Mouse (Mus musculus) Muller cell, postnatal 12 days (primary cell): Measurements from ENCODE around the gene Timm8b.

Source experiments
- DNase-seq: peaks from one replicate; pipeline ENCODE4 v3.0.0-alpha.2; 2015; ENCODE audit errors: inconsistent ontology term

The Timm8b gene

DNA sequence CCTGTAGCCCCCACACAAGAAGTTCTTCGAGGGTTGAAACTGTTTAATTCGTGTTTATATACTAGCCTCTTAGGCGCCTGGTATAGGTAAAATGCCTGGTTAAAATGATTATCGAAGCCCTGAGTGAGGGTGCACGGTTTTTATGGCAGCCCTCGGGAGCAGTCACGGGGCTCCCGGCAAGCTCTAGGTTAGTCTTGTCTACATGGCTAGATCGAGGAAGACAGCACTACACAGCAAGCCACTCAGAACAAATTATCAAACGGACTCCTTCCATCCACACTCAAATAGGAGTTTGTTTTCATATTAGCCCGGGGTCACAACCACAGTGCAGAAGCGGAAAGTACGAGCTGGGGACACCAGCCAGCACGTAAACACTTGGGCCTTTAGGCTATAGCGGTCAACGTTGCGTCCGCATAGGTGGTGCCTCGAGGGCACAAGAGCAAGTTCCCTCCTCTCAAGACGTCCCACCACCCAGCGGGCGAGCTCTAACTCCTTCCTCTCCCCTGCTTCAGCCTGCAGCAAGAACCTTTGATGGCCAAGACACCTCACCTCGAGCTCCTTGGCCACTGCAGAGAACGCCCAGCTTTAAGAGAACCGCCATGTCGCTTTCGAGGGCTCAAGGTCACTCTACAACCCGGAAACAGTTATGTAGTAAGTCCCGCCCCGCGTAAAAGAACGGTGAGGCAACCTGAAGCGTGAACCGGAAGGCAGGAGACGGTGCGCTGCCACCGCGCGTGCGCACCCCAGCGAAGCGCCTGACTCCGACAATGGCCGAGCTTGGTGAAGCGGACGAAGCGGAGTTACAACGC, at the start of gene Timm8b, which contains the start of gene Sdhd:
Timm8b (plus strand) TSS at position 722 of the 809 bp plus-strand sequence.
Sdhd (minus strand) TSS at position 624 of the 809 bp plus-strand sequence.
- DNase-seq: peak; percentile 94

DNA sequence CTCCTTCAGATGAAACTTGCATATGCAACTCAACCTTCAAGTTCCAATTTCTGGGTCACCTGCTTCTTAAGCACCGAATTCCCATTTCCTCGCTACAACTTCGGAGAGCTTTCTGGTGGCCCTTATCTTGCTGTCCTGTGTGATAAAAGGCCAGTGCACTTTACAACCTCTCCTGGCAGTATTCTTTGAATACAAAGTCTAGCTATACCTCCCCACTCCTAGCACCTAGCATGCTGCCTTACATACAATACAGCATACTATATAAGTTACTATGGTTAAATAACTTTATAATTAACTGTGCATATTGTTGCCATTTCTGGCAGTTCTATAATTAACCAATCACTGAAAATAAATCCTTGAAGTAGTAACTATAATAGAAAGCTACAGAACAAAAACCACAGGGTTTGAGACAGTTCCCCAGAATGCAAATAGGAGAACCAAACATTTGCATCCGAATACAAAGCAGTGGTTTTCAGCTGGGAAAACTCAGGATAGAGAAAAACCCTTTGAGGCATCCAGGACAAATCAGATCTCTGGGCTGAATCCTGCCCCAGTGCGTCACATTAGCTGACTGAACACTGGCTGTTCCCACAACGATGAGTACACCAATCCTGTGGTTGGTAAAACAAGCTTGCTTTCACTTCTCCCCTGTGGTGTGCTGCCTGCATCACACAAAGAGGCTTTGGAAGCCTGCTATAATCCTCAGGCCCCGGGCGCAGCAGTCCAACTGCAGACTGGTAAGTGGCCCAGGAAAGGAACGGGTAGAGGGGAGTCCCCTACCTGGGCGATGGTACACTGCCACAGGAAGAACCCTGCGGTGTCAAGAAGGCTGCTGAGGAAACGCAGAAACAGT, 49.2 kb upstream of the Timm8b start, which contains the start of gene Il18:
Il18 (plus strand) TSS at position 587 of the 853 bp plus-strand sequence.
- DNase-seq: peak; percentile 88

DNA sequence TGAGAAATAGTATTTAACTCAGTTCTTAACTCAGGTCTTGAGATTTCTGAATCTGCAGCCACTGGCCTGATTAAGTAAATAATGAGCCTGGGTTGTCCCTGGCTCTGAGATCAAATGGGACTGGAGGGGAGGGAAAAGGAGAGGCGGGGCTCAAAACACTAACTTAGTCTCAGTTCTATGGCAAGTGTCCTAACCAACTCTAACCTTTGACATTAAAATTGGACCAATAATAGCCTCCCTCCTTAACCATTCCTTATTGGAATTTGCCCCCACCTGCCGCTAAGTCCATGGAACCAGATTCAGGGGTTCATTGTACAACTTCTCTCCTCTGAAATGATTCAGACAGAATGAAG, 48.6 kb upstream of the Timm8b start, which contains the start of gene Bco2:
Bco2 (minus strand) TSS at position 88 of the 353 bp plus-strand sequence.
- no peak for DNase-seq

DNA sequence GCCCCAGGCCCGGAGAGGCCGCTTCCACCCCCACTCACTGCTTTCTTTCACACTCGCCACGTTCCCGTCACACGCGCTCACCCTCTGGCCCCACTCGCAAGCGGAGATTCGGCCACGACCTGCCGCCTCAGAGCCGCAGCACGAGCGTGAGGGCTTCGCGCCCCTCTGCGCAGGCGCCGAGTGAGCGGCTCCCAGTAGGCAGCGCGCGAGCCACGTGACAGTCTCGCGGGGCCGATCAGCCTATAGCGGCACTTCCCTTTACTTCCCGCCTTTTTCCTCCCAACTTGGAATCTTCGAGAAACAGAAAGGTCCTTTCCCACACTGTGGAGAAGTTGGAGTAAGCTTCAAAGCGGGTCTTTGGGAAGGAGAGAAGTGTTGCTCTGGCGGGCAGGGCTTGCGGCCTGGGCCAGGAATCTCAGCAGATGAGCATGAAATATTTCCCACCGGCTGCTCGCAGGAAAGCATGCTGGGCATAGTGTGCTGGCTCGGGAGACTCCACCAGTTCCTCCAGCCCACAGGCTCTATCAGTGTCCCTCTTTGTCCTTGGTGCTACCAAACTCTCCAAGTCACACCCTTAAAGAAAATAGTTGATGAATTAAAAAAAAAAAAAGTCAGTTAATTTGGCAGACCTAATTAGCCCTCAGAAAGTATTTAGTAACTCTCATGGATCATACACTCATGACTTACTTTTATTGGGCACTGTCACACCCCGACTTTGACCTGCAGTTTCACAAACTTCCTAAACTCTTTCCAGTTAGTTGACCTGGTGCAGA, 42.4 kb upstream of the Timm8b start, which contains the start of gene Tex12:
Tex12 (minus strand) TSS at position 181 of the 773 bp plus-strand sequence.
- DNase-seq: no peak

DNA sequence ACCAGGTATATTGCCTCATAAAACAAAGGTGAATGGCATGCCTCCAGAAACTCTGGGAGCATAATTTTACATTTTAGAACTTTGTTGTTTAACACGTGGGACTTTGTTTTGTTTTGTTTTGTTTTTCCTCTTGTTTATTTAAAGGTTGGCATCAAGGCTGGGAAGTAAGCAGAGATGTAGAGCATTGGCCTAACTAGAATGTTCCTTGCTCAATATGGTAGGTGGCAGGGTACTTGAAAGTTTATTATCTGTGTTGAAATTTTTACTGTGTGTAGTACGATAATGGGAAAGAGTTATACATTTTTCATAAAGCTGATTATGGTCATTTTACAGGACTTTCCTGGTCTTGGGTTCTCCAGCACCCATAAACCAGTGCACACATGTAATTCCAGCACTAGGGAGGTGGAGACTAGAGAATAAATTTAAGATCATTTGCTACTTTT, 41.8 kb upstream of the Timm8b start:
- DNase-seq: no peak

DNA sequence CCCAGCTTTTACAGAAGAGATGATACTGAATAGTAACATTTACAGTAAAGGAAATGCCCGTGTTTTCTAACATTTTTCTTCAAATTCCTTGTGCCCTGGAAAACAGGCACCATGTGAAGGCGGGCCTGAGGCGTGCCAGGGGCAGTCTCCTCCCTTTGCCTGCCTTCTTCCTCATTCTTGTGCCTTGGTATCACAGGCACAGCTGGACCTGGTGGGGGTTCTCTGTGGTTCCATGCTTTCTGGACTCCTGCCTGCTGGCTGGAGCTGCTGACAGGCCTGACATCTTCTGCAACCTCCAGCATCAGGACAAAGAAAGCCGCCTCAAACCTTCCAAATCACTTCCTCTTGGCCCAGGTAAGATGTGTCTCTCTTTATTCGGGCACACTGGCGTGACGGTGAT, 38.5 kb upstream of the Timm8b start:
- DNase-seq: peak; percentile 48

DNA sequence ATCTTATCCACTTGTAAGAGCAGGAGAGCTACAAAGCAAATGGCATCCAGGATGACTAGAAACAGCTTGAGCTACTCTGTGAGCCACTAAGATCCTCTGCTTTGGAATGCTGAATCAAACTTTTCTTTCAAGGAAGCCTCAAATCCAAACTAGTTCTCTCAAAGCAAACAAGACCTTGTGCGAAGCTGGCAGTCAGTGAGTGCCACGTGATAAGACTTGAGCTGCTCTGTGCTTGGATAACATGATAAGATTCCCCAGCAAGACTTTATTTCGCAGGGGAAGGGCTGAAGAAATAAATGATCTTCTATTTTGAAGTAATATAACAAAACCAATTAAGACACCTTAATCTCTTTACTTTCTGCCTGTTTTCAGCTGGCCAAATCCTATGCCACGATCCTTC, 37.8 kb upstream of the Timm8b start:
- no peak for DNase-seq

DNA sequence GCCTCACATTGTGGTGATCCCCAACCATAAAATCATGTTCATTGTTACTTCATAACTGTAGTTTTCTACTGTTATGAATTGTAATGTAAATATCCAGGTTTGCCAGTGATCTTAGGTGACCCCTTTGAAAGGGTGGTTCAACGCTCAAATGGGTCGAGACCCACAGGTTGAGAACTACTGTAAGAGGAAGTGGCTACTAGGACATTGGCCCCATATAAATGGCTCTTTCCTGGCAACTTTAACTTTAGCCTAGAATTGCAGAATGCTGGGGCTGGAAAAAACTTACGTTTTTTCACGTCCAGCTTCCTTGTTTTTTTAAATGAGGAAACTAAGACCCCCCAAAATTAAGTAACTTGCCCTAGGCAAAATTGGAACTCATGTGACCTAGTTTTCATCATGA, 36.3 kb upstream of the Timm8b start:
- DNase-seq: no peak

DNA sequence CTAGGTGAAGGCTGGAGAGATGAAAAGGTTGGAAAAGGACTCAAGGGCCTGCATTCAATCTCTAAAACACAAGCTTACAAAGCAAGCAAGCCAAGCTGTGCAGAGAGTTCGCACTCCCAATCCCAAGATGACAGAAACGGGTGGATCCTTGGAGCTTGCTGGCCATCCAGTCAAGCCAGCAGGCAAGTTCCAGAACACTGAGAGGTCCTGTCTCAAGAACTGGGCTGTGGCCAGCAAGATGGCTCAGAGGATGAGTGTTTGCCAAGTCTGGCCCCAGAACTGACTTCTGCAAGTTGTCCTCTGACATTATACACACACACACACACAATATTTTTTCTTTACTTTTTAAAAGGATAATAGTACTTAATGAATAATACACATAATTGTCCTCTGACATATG, 35.8 kb upstream of the Timm8b start:
- no peak for DNase-seq

DNA sequence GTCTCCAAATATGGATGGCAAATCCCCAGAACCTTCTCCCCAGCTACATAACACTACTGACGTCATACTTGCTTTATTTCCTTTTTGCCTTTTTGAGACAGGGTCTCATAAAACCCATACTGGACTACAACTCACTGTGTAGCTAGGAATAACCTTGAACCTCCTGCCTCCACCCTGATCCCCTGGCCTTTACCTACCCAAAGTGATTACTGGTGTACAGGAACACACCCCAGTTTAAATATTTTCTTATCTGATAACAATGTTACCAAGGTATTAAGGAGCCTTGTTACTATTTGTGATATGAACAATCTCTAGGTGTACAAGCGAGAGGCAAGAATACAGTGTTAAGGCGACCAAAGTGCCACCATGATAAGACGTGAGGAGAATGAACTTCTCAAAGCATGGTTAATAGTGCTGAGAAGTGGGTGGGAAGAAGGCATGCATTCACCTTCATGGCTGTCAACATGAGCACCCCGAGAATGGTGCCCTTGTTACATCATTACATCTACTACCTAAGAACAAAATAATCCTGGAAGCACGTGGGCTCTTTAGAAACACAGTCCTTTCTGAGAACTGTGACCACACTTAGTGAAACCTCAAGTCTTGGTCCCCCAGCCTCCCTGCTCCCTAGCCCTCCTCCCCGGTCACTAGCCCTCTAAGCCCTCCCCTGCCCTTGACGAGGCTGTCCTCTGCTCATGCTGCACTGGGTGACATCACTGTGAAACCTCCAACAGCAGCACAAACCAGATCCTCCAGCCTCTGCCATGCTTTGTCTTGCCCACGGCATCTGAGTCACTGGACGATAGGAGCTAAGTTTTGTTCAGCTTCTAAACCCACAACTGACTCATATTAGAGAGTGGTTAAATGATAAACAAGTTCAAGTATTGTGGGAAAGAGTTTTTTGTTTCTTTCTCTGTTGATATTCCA, 33.8 kb upstream of the Timm8b start:
- DNase-seq: peak; percentile 72

DNA sequence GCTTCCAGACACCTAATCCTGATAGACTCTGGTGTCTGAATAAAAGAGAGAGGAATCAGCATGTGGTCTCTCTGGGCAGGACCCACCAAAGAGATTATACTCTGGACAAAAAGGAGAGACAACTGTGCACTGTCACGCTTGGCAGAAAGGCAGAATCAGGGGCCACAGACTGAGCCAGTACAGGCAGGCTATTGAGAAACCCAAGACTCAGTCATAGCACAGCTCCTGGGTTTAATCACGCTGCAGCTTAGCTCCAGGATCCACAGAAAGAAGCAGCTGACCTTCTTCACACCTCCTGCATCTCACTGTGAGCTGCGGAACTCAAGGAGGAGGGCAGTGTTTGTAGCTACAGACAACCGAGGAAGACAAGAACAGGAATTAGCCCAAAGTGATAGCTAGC, 23.3 kb upstream of the Timm8b start:
- DNase-seq: no peak

DNA sequence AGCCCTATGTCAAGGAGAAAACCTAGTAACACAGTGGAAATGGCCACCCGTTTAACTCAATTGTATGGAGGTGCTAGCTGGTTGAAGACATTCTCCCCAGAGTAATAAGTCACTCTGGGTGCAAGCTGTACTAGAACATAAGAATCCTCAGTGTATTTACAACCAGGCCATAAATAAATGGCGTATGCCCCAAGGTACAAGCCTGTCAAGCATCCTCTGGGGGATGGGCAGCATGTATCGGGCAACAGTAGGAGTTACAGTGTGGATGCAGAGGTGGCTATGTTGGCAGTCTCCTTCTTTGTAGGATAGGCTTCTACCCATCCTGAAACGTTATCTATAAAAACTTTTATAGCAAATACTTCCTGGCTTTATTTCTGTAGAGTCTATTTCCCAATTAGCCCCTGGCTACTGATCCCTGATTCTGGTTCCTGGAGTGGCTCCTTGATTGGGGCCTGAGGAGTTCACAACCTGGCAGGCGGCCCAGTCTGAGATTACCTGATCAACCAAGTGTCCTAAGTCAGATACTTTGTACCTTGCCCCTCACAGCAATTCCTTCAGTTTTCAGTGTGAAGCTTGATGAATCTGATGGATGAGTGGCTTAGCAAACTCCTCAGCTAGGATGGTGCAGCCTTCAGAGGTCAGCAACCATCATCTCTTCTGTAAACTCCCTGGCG, 18.4 kb upstream of the Timm8b start:
- no peak for DNase-seq

DNA sequence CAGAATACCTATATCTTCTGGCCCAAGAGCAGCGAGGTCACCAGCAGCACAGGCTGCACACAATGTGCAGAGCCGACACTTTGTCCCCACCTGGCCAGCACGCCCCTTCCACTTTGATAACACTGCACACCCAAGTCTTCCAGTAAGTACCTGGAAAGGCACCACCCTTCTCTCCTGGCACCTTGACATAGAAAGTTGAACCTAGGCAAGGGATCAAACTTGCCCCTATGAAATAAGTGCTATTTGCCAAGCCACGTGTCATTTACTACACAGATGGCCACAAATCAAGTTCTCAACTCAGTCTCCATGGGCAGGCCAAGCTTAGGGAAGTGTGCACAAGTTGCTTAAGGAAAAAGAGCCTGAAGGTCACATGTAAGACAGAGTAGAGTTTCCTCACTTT, 16.8 kb upstream of the Timm8b start:
- no peak for DNase-seq

DNA sequence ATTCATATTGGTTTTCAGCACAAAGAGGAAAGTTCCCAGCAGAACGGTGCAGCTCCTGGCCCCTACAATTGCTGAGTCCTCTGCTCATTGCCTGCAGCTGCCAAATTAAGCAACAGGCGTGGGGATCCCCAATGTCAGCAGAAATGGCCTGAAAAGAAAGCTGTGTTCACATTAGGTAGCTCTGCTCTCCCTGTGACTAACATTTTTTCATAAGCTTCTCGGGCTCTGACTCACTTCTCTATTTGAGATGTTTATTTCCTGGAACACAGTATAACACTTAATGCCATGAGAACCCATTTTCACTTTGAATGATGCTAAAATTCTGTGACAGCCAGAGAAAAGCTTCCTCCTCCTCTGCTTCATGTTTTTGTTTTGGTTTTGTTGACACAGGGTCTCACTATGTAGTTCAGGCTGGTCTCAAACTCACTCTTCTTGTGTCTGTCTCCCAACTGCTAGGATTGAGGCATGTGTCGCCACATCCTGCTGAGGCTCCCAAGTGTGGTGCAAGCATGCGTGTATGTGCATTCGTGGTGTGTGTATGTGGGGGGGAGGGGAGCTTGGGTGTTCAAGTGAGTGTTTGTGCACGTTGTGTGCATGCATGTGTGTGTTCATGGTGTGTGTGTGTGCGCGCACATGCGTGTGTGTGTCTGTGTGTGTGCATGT, 12.7 kb upstream of the Timm8b start:
- DNase-seq: peak; percentile 78

DNA sequence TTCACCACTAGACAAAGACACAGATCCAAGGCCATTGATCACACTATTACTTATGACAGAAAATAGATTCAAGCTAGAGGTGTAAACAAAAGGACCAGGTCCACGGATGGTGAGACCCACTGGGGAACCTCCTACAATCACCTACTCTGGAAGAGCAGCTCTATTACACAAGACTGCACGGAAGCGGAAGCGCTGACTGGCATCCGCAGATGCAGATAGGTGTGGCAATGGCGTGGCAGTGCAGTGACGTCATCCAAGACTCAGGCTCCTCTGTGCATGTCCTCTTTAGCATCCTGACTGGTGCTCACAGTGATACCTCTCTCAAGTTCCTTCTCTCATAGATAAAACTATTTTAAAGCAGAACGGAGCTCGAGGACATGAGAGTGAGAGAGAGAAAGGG, 10.8 kb upstream of the Timm8b start:
- DNase-seq: no peak

DNA sequence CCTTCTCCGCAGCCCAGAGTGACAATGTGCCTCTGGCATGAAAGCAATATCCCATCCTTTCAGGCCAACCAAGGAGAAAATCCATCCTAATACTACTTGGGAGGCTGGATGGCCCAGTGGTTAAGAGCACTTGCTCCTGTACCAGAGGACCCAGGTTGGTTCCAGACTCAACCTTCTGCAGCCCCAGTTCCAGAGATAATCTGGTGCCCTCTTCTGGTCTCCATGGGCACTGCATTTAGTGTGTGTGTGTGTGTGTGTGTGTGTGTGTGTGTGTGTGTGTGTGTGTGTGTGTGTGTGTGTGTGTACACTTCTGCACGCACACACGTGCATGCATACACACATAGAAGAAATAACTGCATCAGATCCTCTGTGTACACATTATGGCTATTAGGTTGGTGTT, 10.2 kb upstream of the Timm8b start:
- DNase-seq: no peak

DNA sequence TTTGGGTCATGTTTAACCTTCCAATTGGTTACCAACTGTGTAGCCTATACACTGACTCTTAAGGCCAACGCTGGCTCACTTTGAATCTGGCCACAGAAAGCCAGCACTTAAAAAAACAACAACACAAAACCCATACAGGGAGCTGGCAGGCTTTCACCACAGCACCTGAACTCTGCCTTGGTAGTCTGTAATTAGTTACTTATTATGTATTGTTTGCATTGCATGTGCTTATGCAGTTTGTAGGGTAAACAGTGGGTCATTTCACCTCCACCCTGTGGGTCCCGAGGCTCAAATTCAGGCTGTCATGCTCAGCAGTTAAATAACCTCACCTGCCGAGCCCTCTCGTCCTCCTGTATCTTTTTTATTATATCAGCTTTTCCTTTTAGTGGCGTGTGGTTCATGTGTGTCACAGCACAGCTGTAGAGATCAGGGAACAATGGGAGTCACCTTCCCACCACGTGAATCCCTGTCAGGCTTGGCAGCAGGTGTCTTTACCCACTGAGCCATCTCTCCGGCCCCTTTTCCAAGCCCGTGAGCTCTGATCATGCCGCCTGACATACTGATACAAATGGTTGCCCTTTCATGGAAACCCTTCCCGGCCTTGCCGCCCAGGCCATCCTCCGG, 8.8 kb upstream of the Timm8b start:
- DNase-seq: no peak

DNA sequence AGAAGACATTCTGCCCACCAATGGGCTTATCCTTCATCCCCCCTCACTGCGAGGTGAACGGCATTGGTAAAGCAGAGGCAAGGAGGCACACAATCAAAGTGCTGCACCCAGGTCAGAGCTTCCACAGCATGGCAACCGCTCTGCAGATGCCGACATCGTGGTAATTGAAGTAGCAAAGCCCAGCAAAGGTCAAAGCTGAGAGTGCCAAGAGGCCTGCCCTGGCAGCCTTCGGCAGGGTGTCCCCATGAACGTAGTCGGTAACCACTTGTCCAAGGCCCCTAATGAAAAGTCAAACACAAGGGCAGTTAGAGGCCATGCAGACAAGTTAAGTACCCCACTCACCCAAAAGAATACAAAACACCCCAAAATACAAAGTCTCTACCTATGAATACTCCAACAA, 6.7 kb upstream of the Timm8b start:
- DNase-seq: no peak

DNA sequence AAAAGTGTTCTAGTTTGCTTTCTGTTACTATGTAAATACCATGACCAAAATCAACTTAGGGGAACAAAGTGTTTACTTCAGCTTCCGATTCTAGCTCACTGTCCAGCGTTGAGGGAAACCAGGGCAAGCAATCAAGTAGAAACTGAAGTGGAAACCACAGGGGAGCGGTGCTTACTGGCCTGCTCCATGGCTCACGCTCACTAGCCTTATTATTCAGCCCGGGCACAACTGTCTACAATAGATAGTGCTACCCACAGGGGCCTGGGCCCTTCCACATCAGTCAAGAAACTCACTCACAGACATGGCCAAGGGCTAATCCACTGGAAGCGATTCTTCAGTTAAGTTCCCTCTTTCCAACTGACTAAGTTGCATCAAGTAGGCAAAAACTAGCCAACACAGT, 2.2 kb upstream of the Timm8b start:
- DNase-seq: peak; percentile 11
